13 mouse cellular contexts compared by ENCODE assay signal in genomic region chr5:144907591-144907990, GRCm38 (mm10). TPM values are rescaled to one million over a fixed set of nuclear protein-coding genes. Genes with fewer than 3 reads are reported as not detected.
DNase-seq lines count a peak whose midpoint lies in the region; ATAC-seq and TF ChIP-seq lines count a peak whose summit lies in the region.
"Had no signal": no experiment of that assay in that cellular context is flagged by ENCODE, and none has a peak within 500 bp of the region (broad histone marks: within the 10 kb centered on the region; RNA-seq: fewer than 3 reads in every experiment).

No protein-coding gene starts in this region.

- WGBS in kidney, postnatal 0 days = 72% methylated on average over 2 of the region's 2 CpGs
- WGBS in lung, embryonic 14.5 days = 58% methylated on average over 2 of the region's 2 CpGs

- no peak overlapping the region for H3K9ac ChIP-seq in kidney, postnatal 0 days (ENCODE audit: low read depth, low read length)
- H3K9ac ChIP-seq in CH12.LX (ENCODE audit: insufficient read depth, low read depth) = no peak overlapping the region
- H3K9ac ChIP-seq in lung, embryonic 14.5 days = no peak overlapping the region
- H3K9ac ChIP-seq: forebrain, embryonic 12.5 days; kidney, embryonic 15.5 days had no signal

- peak; percentile 57 for TF ChIP-seq CTCF in kidney, postnatal 0 days (IDR thresholded peaks at IDR 0.05; ENCODE audit: low read depth)
- TF ChIP-seq CTCF in CH12.LX (conservative IDR thresholded peaks at IDR 0.05 in 1 of 2, IDR thresholded peaks at IDR 0.05 in 1 of 2; ENCODE audit: low read depth in 2 of 2, low read length in 2 of 2) = peak; percentile 18 to 55; a peak in 2 of 4 replicates
- peak; percentile 57 for TF ChIP-seq CTCF in lung, embryonic 14.5 days (IDR thresholded peaks at IDR 0.05; ENCODE audit: low read depth)

- H3K27me3 ChIP-seq in kidney, postnatal 0 days (ENCODE audit: insufficient read depth, low read length) = no peaks in the 10 kb centered on the region
- no peaks in the 10 kb centered on the region for H3K27me3 ChIP-seq in CH12.LX (replicated peaks)
- no peaks in the 10 kb centered on the region for H3K27me3 ChIP-seq in lung, embryonic 14.5 days (ENCODE audit: insufficient read depth, low read length)
- H3K27me3 ChIP-seq: forebrain, embryonic 12.5 days; kidney, embryonic 15.5 days had no signal

- in situ Hi-C loops in CH12.LX (cut with MboI; ENCODE audit: low pct_ligation_motif_present, low pct_unique_long_range_greater_than_20kb, low sequenced_read_pairs) = no loop called here

- no peak overlapping the region for H3K4me3 ChIP-seq in kidney, postnatal 0 days (replicated peaks; ENCODE audit: low read depth, low read length)
- H3K4me3 ChIP-seq in CH12.LX (replicated peaks in 1 of 3; ENCODE audit: low read depth in 2 of 3, low read length in 2 of 3, poor library complexity in 1 of 3) = no peak overlapping the region
- H3K4me3 ChIP-seq in lung, embryonic 14.5 days (ENCODE audit: low read depth, low read length) = no peak overlapping the region
- H3K4me3 ChIP-seq: forebrain, embryonic 12.5 days; kidney, embryonic 15.5 days had no signal

- no peak for ATAC-seq in kidney, postnatal 0 days (replicated peaks; ENCODE audit: low FRiP score, low read depth)
- ATAC-seq in lung, embryonic 14.5 days (ENCODE audit: insufficient read depth) = no peak

- H3K4me2 ChIP-seq in kidney, postnatal 0 days (ENCODE audit: low read length) = no peak overlapping the region
- H3K4me2 ChIP-seq in CH12.LX (ENCODE audit: insufficient read depth, low read depth, poor library complexity, severe bottlenecking) = no peak overlapping the region
- H3K4me2 ChIP-seq in lung, embryonic 14.5 days = no peak overlapping the region
- H3K4me2 ChIP-seq: forebrain, embryonic 12.5 days; kidney, embryonic 15.5 days had no signal

- TF ChIP-seq POLR2A in CH12.LX (IDR thresholded peaks at IDR 0.05; ENCODE audit: low read depth, low read length) = no peak

- no peak for DNase-seq in kidney, postnatal 0 days (ENCODE audit: low spot score)
- DNase-seq in kidney, adult 11 months = no peak
- DNase-seq in 416B (ENCODE audit: low read depth) = peak; percentile 18
- peak; percentile 15 for DNase-seq in CH12.LX (ENCODE audit: extremely low read depth)
- no peak for DNase-seq in lung, embryonic 14.5 days
- DNase-seq in retina, embryonic 14.5 days (ENCODE audit: low spot score) = no peak
- DNase-seq in left cerebral cortex, postnatal 36 days (ENCODE audit: low spot score in 2 of 2) = no peak
- DNase-seq in left cerebral cortex, adult 11 months (ENCODE audit: low spot score) = no peak
- DNase-seq: adrenal gland, adult 2 months; cerebellum, adult 11-12 months; right cerebral cortex, postnatal 4 days had no signal

- no peak for TF ChIP-seq EP300 in CH12.LX (IDR thresholded peaks at IDR 0.05; ENCODE audit: low read length)

- dilution Hi-C loops in CH12.LX (cut with MboI; ENCODE audit: extremely low pct_ligation_motif_present, extremely low pct_unique_long_range_greater_than_20kb, low sequenced_read_pairs) = no loop called here

- H3K27ac ChIP-seq in kidney, postnatal 0 days = no peak overlapping the region
- H3K27ac ChIP-seq in CH12.LX (ENCODE audit: insufficient read depth, low read depth) = no peak overlapping the region
- no peak overlapping the region for H3K27ac ChIP-seq in lung, embryonic 14.5 days (ENCODE audit: low read depth)
- H3K27ac ChIP-seq: forebrain, embryonic 12.5 days; kidney, embryonic 15.5 days had no signal

- peak; percentile 27 for TF ChIP-seq RAD21 in CH12.LX (IDR thresholded peaks at IDR 0.05; ENCODE audit: low read depth, low read length)

- intact Hi-C loops in left cerebral cortex, postnatal 36 days (cut with DNase I) = no loop called here

- H3K9me3 ChIP-seq in kidney, postnatal 0 days (replicated peaks; ENCODE audit: low read length) = no peaks in the 10 kb centered on the region
- no peaks in the 10 kb centered on the region for H3K9me3 ChIP-seq in CH12.LX (replicated peaks; ENCODE audit: low read length)
- H3K9me3 ChIP-seq in lung, embryonic 14.5 days (ENCODE audit: low read depth, low read length) = no peaks in the 10 kb centered on the region
- H3K9me3 ChIP-seq: forebrain, embryonic 12.5 days; kidney, embryonic 15.5 days had no signal

- peaks cover 23% of the 10 kb centered on the region; the same call in 1 of the 2 replicates for H3K4me1 ChIP-seq in kidney, postnatal 0 days (replicated peaks; ENCODE audit: insufficient read depth, low read length)
- H3K4me1 ChIP-seq in CH12.LX (ENCODE audit: control insufficient read depth in 1 of 2, insufficient read depth in 2 of 2) = peaks cover 0 to 14% of the 10 kb centered on the region in 2 experiments; a peak in 1 of 4 replicates
- H3K4me1 ChIP-seq in lung, embryonic 14.5 days (ENCODE audit: insufficient read depth) = 0 out of 2 replicates have a peak, but pooled peaks cover 4% of the 10 kb centered on the region

- no peaks in the 10 kb centered on the region for H3K79me2 ChIP-seq in CH12.LX (replicated peaks; ENCODE audit: control insufficient read depth, extremely low read depth, insufficient read depth, poor library complexity, severe bottlenecking)

- no peaks in the 10 kb centered on the region for H3K36me3 ChIP-seq in kidney, postnatal 0 days (ENCODE audit: insufficient read depth, low read length)
- H3K36me3 ChIP-seq in CH12.LX (replicated peaks in 1 of 2; ENCODE audit: control insufficient read depth in 1 of 2, insufficient read depth in 1 of 2, low read length in 1 of 2) = no peaks in the 10 kb centered on the region
- H3K36me3 ChIP-seq in lung, embryonic 14.5 days (ENCODE audit: insufficient read depth) = 0 out of 2 replicates have a peak, but pooled peaks cover 2% of the 10 kb centered on the region
- H3K36me3 ChIP-seq: forebrain, embryonic 12.5 days; kidney, embryonic 15.5 days had no signal

TF ChIP-seq in CH12.LX, 34 proteins besides CTCF, POLR2A, EP300 and RAD21:
- TF ChIP-seq USF2 (conservative IDR thresholded peaks at IDR 0.05; ENCODE audit: low read depth, low read length) (no peak), SMC3 (IDR thresholded peaks at IDR 0.05; ENCODE audit: low read depth, low read length) (peak; percentile 32)

RNA-seq across cellular contexts. Expression of gene Smurf1, which starts 58.1 kb away (rescaled TPM):
- polyA plus RNA-seq in kidney, postnatal 0 days (2015; fragmentation: Nextera tagmentation; extraction: Ambion mirVana) = 12.6 and 13.4 TPM in 2 replicates
- total RNA-seq in CH12.LX (2012; rRNA removed) (4.1 and 4.3 TPM in 2 replicates), CH12.LX (2014; rRNA removed) (2.9 and 3.1 TPM in 2 replicates)
- 6.6 and 7.2 TPM in 2 replicates for polyA plus RNA-seq in CH12.LX (2012; ENCODE audit: insufficient read length, low read depth)
- 27.0 and 28.3 TPM in 2 replicates for polyA plus RNA-seq in lung, embryonic 14.5 days (2014; fragmentation: Nextera tagmentation; extraction: Ambion mirVana)
- total RNA-seq in left cerebral cortex, postnatal 36 days (2021) = 10 to 100 TPM; 34.6 to 37.2 TPM

Comparison
In these comparisons a context has a peak if more than half of its experiments do, and no peak if none do; other contexts are left out.
1. DNase-seq: peak in 416B (single experiment) and CH12.LX (single experiment); none in kidney, postnatal 0 days (single experiment), kidney, adult 11 months (single experiment), lung, embryonic 14.5 days (single experiment), retina, embryonic 14.5 days (single experiment), left cerebral cortex, postnatal 36 days (0 of 2) and left cerebral cortex, adult 11 months (single experiment).
2. Peak in every context shown above with its lines, with median percentiles within 50 percentile points of each other: CTCF ChIP-seq.